Mouse (Mus musculus): ENCODE measurements around the gene Nupr1l. TPM values are rescaled to one million over a fixed set of nuclear protein-coding genes. Genes with fewer than 3 reads are reported as not detected.

The Nupr1l gene
- polyA plus RNA-seq, 1 experiment from 2014 or later = 5.6 TPM

DNA sequence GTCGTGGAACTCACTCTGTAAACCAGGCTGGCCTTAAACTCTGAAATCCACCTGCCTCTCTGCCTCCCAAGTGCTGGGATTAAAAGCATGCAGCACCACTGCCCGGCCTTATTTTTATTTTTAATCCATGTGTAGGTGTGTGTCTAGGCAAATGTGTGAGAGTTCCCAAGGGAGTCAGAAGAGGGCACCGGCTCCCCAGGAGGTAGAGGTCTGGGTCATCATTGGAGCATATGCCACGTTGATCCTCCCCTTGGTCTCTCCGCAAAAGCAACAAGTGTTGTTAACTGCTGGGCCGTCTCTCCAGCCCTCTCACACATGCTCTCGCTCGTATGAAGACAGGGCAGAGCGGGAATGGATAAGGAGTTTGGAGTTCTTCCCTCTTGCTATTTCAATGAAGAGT is 10.4 kb downstream of the Nupr1l start:
- WGBS = 80% methylated on average over 9 of the region's 9 CpGs
- no peaks in the 10 kb centered on the region for H3K4me1 ChIP-seq
- H3K27ac ChIP-seq = no peak overlapping the region
- H3K9me3 ChIP-seq = no peaks in the 10 kb centered on the region
- H3K4me3 ChIP-seq = no peak overlapping the region
- no peak overlapping the region for H3K9ac ChIP-seq
- ATAC-seq (ENCODE audit: insufficient number of reproducible peaks, insufficient read depth, low FRiP score, low TSS enrichment, low read depth) = no peak
- H3K36me3 ChIP-seq = no peaks in the 10 kb centered on the region
- H3K4me2 ChIP-seq = no peak overlapping the region
- no peaks in the 10 kb centered on the region for H3K27me3 ChIP-seq

DNA sequence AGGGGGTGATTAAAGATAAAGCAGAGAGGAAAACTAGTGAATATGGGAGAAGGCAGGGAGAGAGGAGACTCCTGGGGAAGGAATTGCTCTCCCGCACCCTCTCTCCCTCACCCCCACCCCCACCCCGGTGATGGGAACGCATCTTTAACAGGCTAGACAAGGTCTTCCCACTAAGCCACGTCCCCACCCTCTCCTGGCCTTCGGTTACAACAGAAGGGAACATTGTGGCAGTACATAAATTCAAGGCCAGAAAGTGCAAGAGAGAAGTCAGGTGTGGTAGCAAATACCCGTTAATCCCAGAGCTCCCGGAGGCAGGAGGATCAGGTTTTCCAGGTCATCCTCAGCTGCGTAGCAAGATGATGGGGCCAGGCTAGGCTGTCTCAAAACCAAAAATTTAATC is 11.0 kb downstream of the Nupr1l start:
- Histone ChIP-seq H3K27me3 (no peaks in the 10 kb centered on the region), H3K4me2 (no peak overlapping the region)

DNA sequence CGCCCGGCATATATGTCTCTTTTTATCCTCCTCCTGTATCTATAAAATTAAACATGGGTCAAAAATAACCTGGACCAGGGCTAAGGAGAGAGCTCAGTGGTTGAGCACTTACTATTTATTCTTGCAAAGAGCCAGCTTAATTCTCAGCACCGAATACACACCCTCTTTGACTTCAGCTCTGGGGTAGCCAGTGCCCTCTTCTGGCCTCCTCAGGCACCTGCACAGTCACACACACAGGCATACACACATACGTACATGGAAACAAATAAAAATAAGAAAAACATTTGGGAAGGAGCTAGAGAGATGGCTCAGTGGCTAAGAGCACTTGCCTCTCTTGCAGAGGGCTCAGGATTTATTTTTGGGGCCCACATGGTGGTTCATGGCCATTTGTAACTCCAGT is 13.6 kb downstream of the Nupr1l start:
- Histone ChIP-seq H3K4me2 (no peak overlapping the region), H3K4me3 (no peak overlapping the region), H3K27ac (no peak overlapping the region), H3K9ac (no peak overlapping the region), H3K27me3 (no peaks in the 10 kb centered on the region), H3K36me3 (no peaks in the 10 kb centered on the region), H3K4me1 (no peaks in the 10 kb centered on the region), H3K9me3 (no peaks in the 10 kb centered on the region)
- no peak for ATAC-seq (ENCODE audit: insufficient number of reproducible peaks, insufficient read depth, low FRiP score, low TSS enrichment, low read depth)
- WGBS = 92% methylated on average over 4 of the region's 4 CpGs

More for the DNA sequence above, 11.0 kb downstream of the Nupr1l start:
- H3K9ac ChIP-seq = no peak overlapping the region
- no peak overlapping the region for H3K4me3 ChIP-seq
- ATAC-seq (ENCODE audit: insufficient number of reproducible peaks, insufficient read depth, low FRiP score, low TSS enrichment, low read depth) = no peak
- H3K9me3 ChIP-seq = no peaks in the 10 kb centered on the region
- no peak overlapping the region for H3K27ac ChIP-seq
- WGBS = 51% methylated on average over 8 of the region's 8 CpGs
- no peaks in the 10 kb centered on the region for H3K4me1 ChIP-seq
- H3K36me3 ChIP-seq = no peaks in the 10 kb centered on the region

- 90% methylated on average over 8 of the region's 8 CpGs for WGBS
- no peaks in the 10 kb centered on the region for H3K9me3 ChIP-seq
- no peaks in the 10 kb centered on the region for H3K36me3 ChIP-seq
- no peak for ATAC-seq (ENCODE audit: insufficient number of reproducible peaks, insufficient read depth, low FRiP score, low TSS enrichment, low read depth)
- no peak overlapping the region for H3K27ac ChIP-seq
- H3K4me3 ChIP-seq = no peak overlapping the region
- H3K9ac ChIP-seq = no peak overlapping the region
- H3K27me3 ChIP-seq = no peaks in the 10 kb centered on the region
- H3K4me1 ChIP-seq = no peaks in the 10 kb centered on the region
- H3K4me2 ChIP-seq = no peak overlapping the region
Measured at GRCm38 (mm10) chr5:129924820-129925452, 16.6 kb downstream of the Nupr1l start.

DNA sequence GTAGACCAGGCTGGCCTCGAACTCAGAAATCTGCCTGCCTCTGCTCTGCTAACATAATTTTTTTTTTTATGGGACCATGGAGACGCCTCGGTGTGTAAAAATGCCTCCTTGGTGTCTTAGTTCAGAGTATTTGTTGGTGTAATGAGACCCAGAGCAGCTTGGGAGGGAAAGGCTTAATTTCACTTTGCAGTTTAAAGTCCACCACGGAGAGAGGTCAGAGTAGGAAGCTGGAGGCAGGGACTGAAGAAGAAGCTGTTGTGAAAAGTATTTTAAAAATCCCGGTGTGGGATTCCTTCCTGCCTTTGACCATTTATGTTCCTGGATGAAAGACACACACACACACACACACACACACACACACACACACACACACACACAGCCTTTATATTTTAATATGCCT is 17.6 kb downstream of the Nupr1l start:
- no peak for ATAC-seq (ENCODE audit: insufficient number of reproducible peaks, insufficient read depth, low FRiP score, low TSS enrichment, low read depth)
- Histone ChIP-seq H3K9me3 (no peaks in the 10 kb centered on the region), H3K36me3 (no peaks in the 10 kb centered on the region), H3K27ac (no peak overlapping the region), H3K4me1 (no peaks in the 10 kb centered on the region), H3K27me3 (no peaks in the 10 kb centered on the region), H3K4me3 (no peak overlapping the region), H3K4me2 (no peak overlapping the region), H3K9ac (no peak overlapping the region)
- WGBS = 76% methylated on average over 5 of the region's 5 CpGs

- Histone ChIP-seq H3K4me3 (no peak overlapping the region), H3K27me3 (no peaks in the 10 kb centered on the region), H3K9me3 (no peaks in the 10 kb centered on the region), H3K4me1 (no peaks in the 10 kb centered on the region), H3K9ac (no peak overlapping the region), H3K4me2 (no peak overlapping the region), H3K36me3 (no peaks in the 10 kb centered on the region), H3K27ac (no peak overlapping the region)
- 56% methylated on average over 9 of the region's 9 CpGs for WGBS
- no peak for ATAC-seq (ENCODE audit: insufficient number of reproducible peaks, insufficient read depth, low FRiP score, low TSS enrichment, low read depth)
Measured at GRCm38 (mm10) chr5:129929924-129930855, 21.9 kb downstream of the Nupr1l start.

DNA sequence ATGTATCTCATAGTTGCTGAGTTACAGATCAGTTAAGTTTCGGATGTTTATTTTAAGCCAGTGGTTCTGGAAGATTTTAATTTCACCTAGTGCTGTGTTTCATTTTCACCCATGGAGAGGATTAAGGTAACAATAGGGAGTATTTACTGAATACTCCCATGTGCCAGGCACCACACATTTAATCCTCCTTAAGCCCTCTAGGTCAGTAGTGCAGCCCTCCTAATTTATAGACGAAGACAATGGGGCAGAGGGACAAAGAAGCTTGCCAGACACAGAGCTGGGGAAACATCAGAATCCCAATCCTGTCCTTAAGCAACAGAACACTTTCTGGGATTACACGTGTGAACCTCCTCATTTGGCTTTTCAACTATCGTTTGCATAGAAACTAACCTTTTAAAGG is 28.6 kb downstream of the Nupr1l start:
- Histone ChIP-seq H3K36me3 (no peaks in the 10 kb centered on the region), H3K4me2 (no peak overlapping the region), H3K27ac (no peak overlapping the region), H3K9ac (no peak overlapping the region), H3K4me1 (no peaks in the 10 kb centered on the region), H3K9me3 (no peaks in the 10 kb centered on the region), H3K27me3 (no peaks in the 10 kb centered on the region), H3K4me3 (no peak overlapping the region)
- no peak for ATAC-seq (ENCODE audit: insufficient number of reproducible peaks, insufficient read depth, low FRiP score, low TSS enrichment, low read depth)
- 37% methylated on average over 4 of the region's 4 CpGs for WGBS

- H3K27me3 ChIP-seq = no peaks in the 10 kb centered on the region
- H3K9ac ChIP-seq = no peak overlapping the region
- WGBS = 56% methylated on average over 2 of the region's 2 CpGs
- no peak for ATAC-seq (ENCODE audit: insufficient number of reproducible peaks, insufficient read depth, low FRiP score, low TSS enrichment, low read depth)
- peaks cover 5% of the 10 kb centered on the region for H3K36me3 ChIP-seq
- H3K27ac ChIP-seq = no peak overlapping the region
- no peaks in the 10 kb centered on the region for H3K9me3 ChIP-seq
- no peak overlapping the region for H3K4me3 ChIP-seq
- no peak overlapping the region for H3K4me2 ChIP-seq
- H3K4me1 ChIP-seq = peaks cover 6% of the 10 kb centered on the region; the same call in 1 of the 2 replicates
Measured at GRCm38 (mm10) chr5:129940281-129940680, 31.9 kb downstream of the Nupr1l start.

GRCm38 (mm10) chr5:129940736-129941494 is 32.6 kb downstream of the Nupr1l start:
- peaks cover 8% of the 10 kb centered on the region for H3K36me3 ChIP-seq
- H3K9ac ChIP-seq = 0 out of 2 replicates have a peak overlapping the region, but pooled peaks have one; percentile 36
- H3K27me3 ChIP-seq = no peaks in the 10 kb centered on the region
- peak overlapping the region; percentile 22; the same call in 1 of the 2 replicates for H3K27ac ChIP-seq
- ATAC-seq (ENCODE audit: insufficient number of reproducible peaks, insufficient read depth, low FRiP score, low TSS enrichment, low read depth) = no peak
- H3K4me3 ChIP-seq = peak overlapping the region; percentile 95
- no peaks in the 10 kb centered on the region for H3K9me3 ChIP-seq
- H3K4me1 ChIP-seq = peaks cover 6% of the 10 kb centered on the region; the same call in 1 of the 2 replicates
- 6% methylated on average over 9 of the region's 9 CpGs for WGBS
- peak overlapping the region; percentile 57 for H3K4me2 ChIP-seq

- H3K36me3 ChIP-seq = peaks cover 8% of the 10 kb centered on the region
- no peaks in the 10 kb centered on the region for H3K27me3 ChIP-seq
- H3K4me1 ChIP-seq = peaks cover 6% of the 10 kb centered on the region; the same call in 1 of the 2 replicates
- no peaks in the 10 kb centered on the region for H3K9me3 ChIP-seq
- H3K9ac ChIP-seq = peak within 1 kb of the TSS; percentile 89
- 1% methylated on average over 58 of the region's 59 CpGs for WGBS
- peak within 1 kb of the TSS; percentile 80 for H3K4me2 ChIP-seq
- peak; percentile 99 for ATAC-seq (ENCODE audit: insufficient number of reproducible peaks, insufficient read depth, low FRiP score, low TSS enrichment, low read depth)
- peak within 1 kb of the TSS; percentile 95 for H3K4me3 ChIP-seq
- H3K27ac ChIP-seq = peak within 1 kb of the TSS; percentile 39; the same call in 1 of the 2 replicates
Measured at GRCm38 (mm10) chr5:129941495-129942045, 33.2 kb downstream of the Nupr1l start, which contains the start of gene Vkorc1l1. Gene Vkorc1l1, plus strand, starts transcription at chr5:129941970.

All from embryonic facial prominence, embryonic 13.5 days (tissue).